Mouse (Mus musculus) thymus, postnatal 36 days (tissue): ENCODE results near the gene Ssbp4.
"Not testable (repeated sequence)": the region's sequence is repeated elsewhere in the genome, so short reads cannot be mapped to it uniquely, and the experiment has no call there.

Source experiments
- DNase-seq, 2 experiments: peaks; one replicate each; pipeline ENCODE4 v3.0.0; 2022; ENCODE audit warnings: mixed read lengths in 2 of 2

Gene Ssbp4

GRCm38 (mm10) chr8:70606780-70607602 is 1.7 kb downstream of the Ssbp4 start:
- peak in 1 of 2 experiments; percentile 25 for DNase-seq

GRCm38 (mm10) chr8:70605871-70606779 is 2.5 kb downstream of the Ssbp4 start:
- peak in 1 of 2 experiments; percentile 10 for DNase-seq

- peak in 1 of 2 experiments; percentile 5 for DNase-seq
Measured at GRCm38 (mm10) chr8:70604558-70604957, 4.1 kb downstream of the Ssbp4 start.

- peak in 1 of 2 experiments; percentile 7 for DNase-seq
Measured at GRCm38 (mm10) chr8:70602139-70602811, 6.4 kb downstream of the Ssbp4 start.

GRCm38 (mm10) chr8:70601271-70601649 is 7.4 kb downstream of the Ssbp4 start:
- peak; percentile 56 to 77 for DNase-seq

- no peak for DNase-seq
Measured at GRCm38 (mm10) chr8:70600473-70601270, 8.0 kb downstream of the Ssbp4 start.

- no peak for DNase-seq
Measured at GRCm38 (mm10) chr8:70599507-70600290, 9.0 kb downstream of the Ssbp4 start.

GRCm38 (mm10) chr8:70598722-70599121 is 9.9 kb downstream of the Ssbp4 start:
- DNase-seq: no peak

GRCm38 (mm10) chr8:70598283-70598682 is 10.4 kb downstream of the Ssbp4 start:
- DNase-seq: no peak

- DNase-seq: no peak
Measured at GRCm38 (mm10) chr8:70597417-70598272, 11.0 kb downstream of the Ssbp4 start.

- peak; percentile 55 to 63 for DNase-seq
Measured at GRCm38 (mm10) chr8:70596775-70597416, 11.8 kb downstream of the Ssbp4 start.

- DNase-seq: no peak
Measured at GRCm38 (mm10) chr8:70596216-70596615, 12.5 kb downstream of the Ssbp4 start.

GRCm38 (mm10) chr8:70595811-70596210 is 12.9 kb downstream of the Ssbp4 start:
- DNase-seq: no peak

- peak in 1 of 2 experiments; percentile 61 for DNase-seq
Measured at GRCm38 (mm10) chr8:70594621-70595564, 13.8 kb downstream of the Ssbp4 start.

GRCm38 (mm10) chr8:70593961-70594609 is 14.6 kb downstream of the Ssbp4 start, which contains the start of gene Isyna1:
Gene Isyna1, plus strand, starts transcription at chr8:70594373.
- DNase-seq: peak; percentile 89 to 93

- DNase-seq: no peak
Measured at GRCm38 (mm10) chr8:70593173-70593572, 15.5 kb downstream of the Ssbp4 start.

GRCm38 (mm10) chr8:70591569-70591968 is 17.1 kb downstream of the Ssbp4 start:
- no peak for DNase-seq

- DNase-seq: not testable (repeated sequence)
Measured at GRCm38 (mm10) chr8:70587955-70588354, 20.7 kb downstream of the Ssbp4 start.
